Mouse (Mus musculus) spleen, adult 2 months (tissue): ENCODE data around the gene Ppard.

ENCODE experiments used
- CTCF ChIP-seq: fragments of 200-500 bp; IDR thresholded peaks from 2 replicates; pipeline ENCODE4 v1.5.1; 2011; ENCODE audit warnings: mild to moderate bottlenecking, inconsistent platforms; ENCODE audit not compliant: insufficient read depth, insufficient read length, insufficient replicate concordance; ENCODE audit errors: extremely low read depth
- POLR2A ChIP-seq: fragments of 200-500 bp; IDR thresholded peaks from 2 replicates; pipeline ENCODE4 v1.6.1; 2011; ENCODE audit warnings: low read depth, low read length, inconsistent platforms

DNA sequence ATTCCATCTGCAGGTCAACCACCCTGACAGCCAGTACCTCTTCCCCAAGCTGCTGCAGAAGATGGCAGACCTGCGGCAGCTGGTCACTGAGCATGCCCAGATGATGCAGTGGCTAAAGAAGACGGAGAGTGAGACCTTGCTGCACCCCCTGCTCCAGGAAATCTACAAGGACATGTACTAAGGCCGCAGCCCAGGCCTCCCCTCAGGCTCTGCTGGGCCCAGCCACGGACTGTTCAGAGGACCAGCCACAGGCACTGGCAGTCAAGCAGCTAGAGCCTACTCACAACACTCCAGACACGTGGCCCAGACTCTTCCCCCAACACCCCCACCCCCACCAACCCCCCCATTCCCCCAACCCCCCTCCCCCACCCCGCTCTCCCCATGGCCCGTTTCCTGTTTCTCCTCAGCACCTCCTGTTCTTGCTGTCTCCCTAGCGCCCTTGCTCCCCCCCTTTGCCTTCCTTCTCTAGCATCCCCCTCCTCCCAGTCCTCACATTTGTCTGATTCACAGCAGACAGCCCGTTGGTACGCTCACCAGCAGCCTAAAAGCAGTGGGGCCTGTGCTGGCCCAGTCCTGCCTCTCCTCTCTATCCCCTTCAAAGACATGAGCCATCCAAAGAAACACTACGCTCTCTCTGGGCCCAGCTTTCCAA is 67.3 kb downstream of the Ppard start:
- TF ChIP-seq CTCF (no peak), POLR2A (no peak)
